Mouse (Mus musculus): ENCODE measurements around the gene Gucy2c. TPM values are rescaled to one million over a fixed set of nuclear protein-coding genes. Genes with fewer than 3 reads are reported as not detected.

The Gucy2c gene
- polyA plus RNA-seq, 1 experiment from 2014 or later: 78.4 TPM

GRCm38 (mm10) chr6:136769143-136769542, 12.4 kb downstream of the Gucy2c start:
- WGBS: 75% methylated on average over 8 of the region's 8 CpGs
- no peak for ATAC-seq
- Histone ChIP-seq H3K9me3 (ENCODE audit: control insufficient read depth) (no peaks in the 10 kb centered on the region), H3K27ac (ENCODE audit: low read depth, low read length) (peak overlapping the region; percentile 57; the same call in 1 of the 2 replicates), H3K4me3 (ENCODE audit: low read depth, low read length) (no peak overlapping the region), H3K4me1 (replicated peaks; ENCODE audit: control insufficient read depth, insufficient read depth, low read length) (no peaks in the 10 kb centered on the region; the same call in 1 of the 2 replicates), H3K9ac (ENCODE audit: low read depth, low read length) (no peak overlapping the region), H3K36me3 (ENCODE audit: control insufficient read depth, insufficient read depth) (peaks cover 25% of the 10 kb centered on the region), H3K27me3 (replicated peaks; ENCODE audit: control insufficient read depth, insufficient read depth, low read length) (no peaks in the 10 kb centered on the region), H3K4me2 (replicated peaks; ENCODE audit: low read depth) (no peak overlapping the region)
- no peak for TF ChIP-seq CTCF (IDR thresholded peaks at IDR 0.05; ENCODE audit: low read depth)

GRCm38 (mm10) chr6:136763912-136764311, 17.7 kb downstream of the Gucy2c start:
- ATAC-seq: no peak
- Histone ChIP-seq H3K36me3 (ENCODE audit: control insufficient read depth, insufficient read depth) (peaks cover 28% of the 10 kb centered on the region), H3K4me3 (ENCODE audit: low read depth, low read length) (no peak overlapping the region), H3K27me3 (replicated peaks; ENCODE audit: control insufficient read depth, insufficient read depth, low read length) (no peaks in the 10 kb centered on the region), H3K9me3 (ENCODE audit: control insufficient read depth) (no peaks in the 10 kb centered on the region), H3K27ac (ENCODE audit: low read depth, low read length) (no peak overlapping the region), H3K9ac (ENCODE audit: low read depth, low read length) (no peak overlapping the region), H3K4me1 (replicated peaks; ENCODE audit: control insufficient read depth, insufficient read depth, low read length) (peaks cover 3% of the 10 kb centered on the region; the same call in 1 of the 2 replicates), H3K4me2 (replicated peaks; ENCODE audit: low read depth) (no peak overlapping the region)
- no peak for TF ChIP-seq CTCF (IDR thresholded peaks at IDR 0.05; ENCODE audit: low read depth)
- 30% methylated on average over 1 of the region's 1 CpGs for WGBS

GRCm38 (mm10) chr6:136750567-136750966, 31.0 kb downstream of the Gucy2c start:
- H3K9ac ChIP-seq (ENCODE audit: low read depth, low read length): no peak overlapping the region
- TF ChIP-seq CTCF (IDR thresholded peaks at IDR 0.05; ENCODE audit: low read depth): no peak
- no peak overlapping the region for H3K4me2 ChIP-seq (replicated peaks; ENCODE audit: low read depth)
- no peaks in the 10 kb centered on the region for H3K9me3 ChIP-seq (ENCODE audit: control insufficient read depth)
- 92% methylated on average over 11 of the region's 11 CpGs for WGBS
- H3K4me3 ChIP-seq (ENCODE audit: low read depth, low read length): no peak overlapping the region
- no peaks in the 10 kb centered on the region for H3K27me3 ChIP-seq (replicated peaks; ENCODE audit: control insufficient read depth, insufficient read depth, low read length)
- H3K4me1 ChIP-seq (replicated peaks; ENCODE audit: control insufficient read depth, insufficient read depth, low read length): no peaks in the 10 kb centered on the region; the same call in 1 of the 2 replicates
- no peak for ATAC-seq
- peaks cover 17% of the 10 kb centered on the region for H3K36me3 ChIP-seq (ENCODE audit: control insufficient read depth, insufficient read depth)
- no peak overlapping the region for H3K27ac ChIP-seq (ENCODE audit: low read depth, low read length)

GRCm38 (mm10) chr6:136745586-136745985, 36.0 kb downstream of the Gucy2c start:
- Histone ChIP-seq H3K27ac (ENCODE audit: low read depth, low read length) (no peak overlapping the region), H3K9me3 (ENCODE audit: control insufficient read depth) (no peaks in the 10 kb centered on the region), H3K9ac (ENCODE audit: low read depth, low read length) (no peak overlapping the region), H3K27me3 (replicated peaks; ENCODE audit: control insufficient read depth, insufficient read depth, low read length) (no peaks in the 10 kb centered on the region), H3K4me2 (replicated peaks; ENCODE audit: low read depth) (no peak overlapping the region), H3K36me3 (ENCODE audit: control insufficient read depth, insufficient read depth) (peaks cover 11% of the 10 kb centered on the region), H3K4me1 (replicated peaks; ENCODE audit: control insufficient read depth, insufficient read depth, low read length) (no peaks in the 10 kb centered on the region; the same call in 1 of the 2 replicates), H3K4me3 (ENCODE audit: low read depth, low read length) (no peak overlapping the region)
- ATAC-seq: no peak
- TF ChIP-seq CTCF (IDR thresholded peaks at IDR 0.05; ENCODE audit: low read depth): no peak
- WGBS: 62% methylated on average over 5 of the region's 5 CpGs

GRCm38 (mm10) chr6:136743729-136744128, 37.8 kb downstream of the Gucy2c start:
- Histone ChIP-seq H3K36me3 (ENCODE audit: control insufficient read depth, insufficient read depth) (peaks cover 23% of the 10 kb centered on the region; the same call in 1 of the 2 replicates), H3K4me3 (ENCODE audit: low read depth, low read length) (no peak overlapping the region), H3K4me1 (replicated peaks; ENCODE audit: control insufficient read depth, insufficient read depth, low read length) (no peaks in the 10 kb centered on the region; the same call in 1 of the 2 replicates), H3K9ac (ENCODE audit: low read depth, low read length) (no peak overlapping the region), H3K4me2 (replicated peaks; ENCODE audit: low read depth) (no peak overlapping the region), H3K27me3 (replicated peaks; ENCODE audit: control insufficient read depth, insufficient read depth, low read length) (no peaks in the 10 kb centered on the region), H3K9me3 (ENCODE audit: control insufficient read depth) (no peaks in the 10 kb centered on the region), H3K27ac (ENCODE audit: low read depth, low read length) (no peak overlapping the region)
- WGBS: 74% methylated on average over 7 of the region's 7 CpGs
- ATAC-seq: no peak
- TF ChIP-seq CTCF (IDR thresholded peaks at IDR 0.05; ENCODE audit: low read depth): no peak

- H3K36me3 ChIP-seq (ENCODE audit: control insufficient read depth, insufficient read depth): peaks cover 27% of the 10 kb centered on the region; the same call in 1 of the 2 replicates
- H3K9me3 ChIP-seq (ENCODE audit: control insufficient read depth): no peaks in the 10 kb centered on the region
- peak; percentile 92 for TF ChIP-seq CTCF (IDR thresholded peaks at IDR 0.05; ENCODE audit: low read depth)
- H3K27ac ChIP-seq (ENCODE audit: low read depth, low read length): no peak overlapping the region
- H3K4me2 ChIP-seq (replicated peaks; ENCODE audit: low read depth): no peak overlapping the region
- no peak overlapping the region for H3K9ac ChIP-seq (ENCODE audit: low read depth, low read length)
- ATAC-seq: peak; percentile 35; the same call in 1 of the 2 replicates
- WGBS: 39% methylated on average over 10 of the region's 10 CpGs
- H3K4me1 ChIP-seq (replicated peaks; ENCODE audit: control insufficient read depth, insufficient read depth, low read length): no peaks in the 10 kb centered on the region; the same call in 1 of the 2 replicates
- H3K4me3 ChIP-seq (ENCODE audit: low read depth, low read length): no peak overlapping the region
- no peaks in the 10 kb centered on the region for H3K27me3 ChIP-seq (replicated peaks; ENCODE audit: control insufficient read depth, insufficient read depth, low read length)
These were observed 39.0 kb downstream of the Gucy2c start for GRCm38 (mm10) chr6:136742352-136743118.

Data from intestine, postnatal 0 days (tissue).